Mouse (Mus musculus): ENCODE data around the gene Gpr137. TPM values are rescaled to one million over a fixed set of nuclear protein-coding genes. Genes with fewer than 3 reads are reported as not detected.

Gpr137 gene
- polyA plus RNA-seq, 2 experiments from 2014 or later: 9.8 to 11.5 TPM

DNA sequence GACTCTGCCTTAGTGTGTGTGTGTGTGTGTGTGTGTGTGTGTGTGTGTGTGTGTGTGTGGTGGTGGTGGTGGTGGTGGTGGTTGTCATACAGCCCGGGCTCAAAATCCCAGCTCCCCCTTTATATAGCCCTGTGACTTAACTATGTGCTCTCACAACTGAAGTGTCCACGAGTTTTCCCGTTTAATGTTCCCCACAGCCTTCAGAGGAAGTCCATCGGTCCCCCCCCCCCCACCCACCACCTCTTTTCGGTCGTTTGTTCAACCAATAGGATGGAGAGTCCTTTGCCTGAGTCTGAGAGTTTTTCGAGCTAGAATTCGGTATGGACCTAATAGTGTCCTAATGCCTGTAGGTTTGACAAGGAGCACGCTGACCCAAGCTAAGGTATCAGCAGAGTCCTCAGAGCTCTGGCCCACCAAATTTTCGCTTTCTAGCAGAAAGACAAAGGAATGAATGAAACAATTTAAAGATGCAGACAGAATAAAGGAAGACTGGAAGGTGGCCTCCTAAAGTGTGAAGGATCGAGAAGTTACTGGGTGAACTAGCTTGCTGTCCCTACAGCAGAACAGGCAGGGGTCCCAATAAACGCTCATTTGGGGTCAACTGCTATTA is 31.4 kb upstream of the Gpr137 start:
- no peak for ATAC-seq

DNA sequence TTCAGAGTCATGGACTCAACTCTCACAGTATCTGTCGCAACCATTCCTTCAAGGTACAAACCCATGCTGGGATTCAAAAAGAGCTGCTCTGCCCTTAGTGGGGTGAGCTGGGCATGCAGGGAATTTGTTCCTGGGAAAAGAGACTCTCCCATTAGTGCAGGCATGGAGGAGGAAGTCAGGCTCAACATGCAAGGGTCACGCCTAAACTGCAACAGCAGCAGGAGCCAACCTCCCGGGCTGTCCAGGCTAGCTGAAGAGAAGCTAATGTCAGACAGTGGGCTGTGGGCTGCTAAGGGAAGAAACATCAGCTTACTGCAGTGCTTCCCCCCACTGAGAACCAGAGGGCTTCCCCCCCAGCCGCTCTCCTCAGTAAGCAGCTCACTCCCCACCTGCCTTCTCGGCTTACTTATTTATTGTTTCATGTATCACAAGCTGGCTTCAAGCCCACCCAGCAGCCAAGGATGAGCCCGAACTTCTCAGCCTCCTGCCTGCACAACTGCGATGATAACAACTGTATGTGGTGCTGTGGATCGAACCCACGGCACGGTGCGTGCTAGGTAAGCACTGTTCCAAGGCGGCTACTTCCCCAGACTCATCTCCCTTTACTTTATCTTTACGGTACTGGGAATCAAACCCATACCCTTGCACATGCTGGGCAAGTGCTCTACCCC is 30.1 kb upstream of the Gpr137 start:
- no peak for ATAC-seq

DNA sequence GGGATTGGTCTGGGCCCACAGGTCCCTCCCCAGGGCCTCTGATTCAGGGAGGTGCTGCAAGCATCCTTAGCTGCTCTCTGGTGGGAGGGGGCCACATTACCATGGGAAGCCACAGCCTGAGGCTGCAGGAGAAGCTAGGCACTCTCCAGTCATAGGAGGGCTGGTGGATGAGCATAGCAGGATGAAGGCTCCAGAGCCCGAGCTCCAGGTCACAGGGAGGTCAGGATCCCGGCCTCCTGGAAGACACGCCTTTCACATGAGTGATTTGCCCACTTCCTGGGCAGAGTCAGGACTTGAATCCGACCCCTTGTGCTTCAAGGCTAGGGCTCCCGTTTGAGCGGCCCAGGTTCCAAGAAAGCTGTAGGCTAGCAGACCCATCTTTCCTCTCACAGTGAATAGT is 29.4 kb upstream of the Gpr137 start:
- ATAC-seq: no peak

DNA sequence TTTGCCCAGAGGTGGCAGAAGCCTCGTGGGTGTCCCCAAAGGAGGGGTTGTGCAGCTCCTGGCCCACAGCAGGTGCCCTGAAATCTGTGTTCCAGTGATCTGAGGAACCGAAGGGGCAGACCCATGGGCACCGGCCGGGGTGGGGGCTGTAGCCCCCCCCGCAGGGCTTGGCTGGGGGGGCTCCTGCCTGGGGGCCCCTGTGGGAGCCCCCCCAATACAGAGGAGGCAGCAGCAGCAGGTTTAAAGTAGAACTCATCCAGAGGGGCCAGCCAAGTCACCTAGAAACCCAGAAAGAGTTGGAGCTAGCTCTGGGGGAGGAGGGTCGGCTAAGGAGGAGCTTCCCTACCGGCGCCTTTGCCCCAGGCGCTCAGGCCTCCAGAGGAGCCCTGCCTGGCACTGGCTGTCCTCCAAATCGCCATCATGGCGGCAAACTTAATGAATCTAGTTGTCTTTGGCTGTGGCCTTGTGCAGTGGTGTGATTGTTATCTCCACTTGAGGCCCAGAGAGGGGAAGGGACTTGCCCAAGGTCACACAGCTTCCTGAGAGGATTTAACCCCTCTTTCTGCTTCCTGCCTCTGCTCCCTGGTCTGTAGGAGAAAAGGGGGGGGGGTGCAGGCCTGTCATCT is 28.3 kb upstream of the Gpr137 start:
- ATAC-seq: peak; percentile 16

DNA sequence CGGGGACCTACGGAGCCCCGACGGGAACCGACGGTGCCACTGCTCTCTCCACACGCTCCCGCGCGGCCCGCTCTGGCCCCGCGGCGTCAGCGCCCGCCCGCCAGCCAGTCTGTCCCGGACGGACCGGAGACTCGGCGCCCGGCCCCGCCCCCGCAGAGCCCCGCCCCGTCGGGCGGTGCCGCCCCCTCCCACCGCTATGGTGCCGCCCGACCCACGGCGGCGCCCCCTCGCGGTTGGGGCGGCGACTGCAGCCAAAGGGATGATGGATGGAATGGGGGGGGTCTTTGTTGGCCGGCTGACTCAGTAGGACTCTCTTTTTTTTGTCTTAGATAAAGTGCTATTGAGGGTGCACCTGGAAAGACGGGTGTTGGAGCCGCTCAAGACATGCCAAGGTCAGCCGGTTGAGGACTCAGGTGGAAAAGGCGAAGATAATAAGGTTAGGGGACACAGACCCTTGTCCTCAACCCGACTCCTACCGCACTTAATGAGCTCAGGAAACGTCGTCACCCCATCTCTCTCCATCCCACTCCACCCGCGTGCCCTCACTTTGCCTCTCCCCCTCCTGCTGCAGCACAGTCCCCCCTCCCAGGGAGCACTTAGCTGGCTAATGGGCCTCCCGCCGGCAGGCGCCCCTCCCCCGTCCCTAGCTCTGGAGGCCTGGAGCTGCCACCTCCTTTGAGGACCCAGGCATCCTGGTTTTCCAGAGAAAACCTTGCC is 27.5 kb upstream of the Gpr137 start:
- peak; percentile 36 for ATAC-seq

DNA sequence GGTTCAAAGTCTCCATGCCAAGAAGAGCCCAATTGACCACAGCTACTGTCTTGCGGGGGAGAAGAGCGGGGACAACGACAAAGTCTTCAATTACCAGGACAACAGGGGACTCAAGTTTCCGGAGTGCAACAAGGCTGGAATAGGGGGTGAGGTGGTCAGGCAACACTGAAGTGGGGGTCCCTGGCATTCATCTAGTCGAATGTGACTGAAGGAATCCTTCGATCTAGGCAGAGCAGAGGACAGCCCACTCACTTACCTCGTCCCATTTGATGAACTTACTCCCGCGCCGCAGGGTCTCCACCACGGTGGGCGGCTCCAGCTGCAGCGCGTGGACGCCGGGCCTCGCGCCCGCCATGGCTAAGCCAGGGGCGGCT is 27.0 kb upstream of the Gpr137 start:
- no peak for ATAC-seq

DNA sequence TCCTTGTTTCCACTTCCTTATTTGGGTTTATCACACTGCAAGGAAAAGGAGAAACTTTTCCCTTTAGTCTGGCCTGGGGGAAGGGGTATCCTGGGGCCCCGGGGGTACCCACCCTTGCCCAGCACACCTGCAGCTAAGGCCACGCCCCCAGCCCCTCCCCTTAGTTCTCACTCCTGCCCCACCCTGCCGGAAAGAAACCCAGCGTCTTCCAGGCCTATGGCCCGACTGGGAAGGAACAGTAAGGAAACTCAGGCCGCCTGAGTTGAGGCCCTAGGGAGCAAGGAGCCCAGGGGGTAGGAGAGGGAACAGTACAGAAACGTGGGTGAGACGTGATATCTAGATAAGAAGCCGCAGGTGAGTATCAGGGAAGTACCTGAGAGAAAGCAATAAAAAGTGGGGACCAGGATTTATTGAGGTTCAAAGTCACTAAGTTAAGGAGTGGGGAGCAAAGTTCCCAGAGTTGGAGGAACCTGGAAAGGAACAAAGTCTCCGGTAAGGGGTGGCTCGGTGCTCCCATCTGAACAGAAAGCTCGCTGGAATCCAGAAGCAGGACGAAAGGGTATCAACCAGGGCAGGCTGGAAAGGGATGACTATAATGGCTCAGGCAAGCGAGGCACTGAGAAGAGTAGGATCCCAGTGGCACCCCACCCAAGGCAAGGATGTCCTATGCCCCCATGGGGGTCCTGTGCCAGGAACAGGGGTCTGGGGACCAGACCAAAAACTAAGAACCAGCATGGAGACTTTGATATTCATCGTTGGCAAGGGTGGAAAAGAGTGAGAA is 26.4 kb upstream of the Gpr137 start:
- ATAC-seq: no peak

DNA sequence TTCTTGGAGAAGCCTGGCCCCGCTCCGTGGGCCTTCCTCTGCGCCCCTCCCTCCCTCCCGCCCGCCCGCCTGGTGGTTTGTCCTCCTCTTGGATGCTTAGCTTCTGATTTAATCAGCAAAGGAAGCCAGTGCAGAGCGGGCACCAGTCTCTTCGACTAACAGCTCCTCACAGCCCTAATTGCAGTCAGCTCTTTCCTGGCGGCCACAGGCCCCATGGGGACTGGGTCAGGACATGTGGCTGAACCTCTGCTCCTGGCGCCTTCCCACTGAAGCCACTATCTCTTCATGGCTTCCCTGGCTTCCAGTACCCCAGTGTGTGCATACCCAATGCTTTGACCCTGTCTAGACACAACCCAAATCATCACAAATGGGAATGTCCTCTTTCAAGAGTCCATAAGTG is 14.2 kb upstream of the Gpr137 start:
- ATAC-seq: no peak

DNA sequence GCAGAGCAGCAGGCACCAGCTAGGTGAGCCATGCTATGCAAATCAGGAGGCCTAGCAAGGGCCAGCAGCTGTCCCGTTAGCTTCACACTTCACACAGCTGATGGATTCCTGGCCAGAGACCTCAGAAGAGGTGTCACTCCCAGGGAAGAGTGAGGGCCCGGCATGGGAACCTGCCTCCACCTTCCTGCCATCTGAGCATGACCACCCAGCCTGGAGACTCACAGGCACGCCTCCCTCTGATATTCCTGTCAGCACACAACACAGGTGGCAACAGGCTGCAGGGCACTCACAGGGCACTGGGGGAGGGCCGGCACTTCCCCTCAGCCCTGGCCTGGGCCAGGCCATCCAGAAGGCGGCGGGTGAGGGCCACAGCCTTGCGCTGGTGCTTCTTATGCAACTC is 13.1 kb upstream of the Gpr137 start:
- ATAC-seq: no peak

DNA sequence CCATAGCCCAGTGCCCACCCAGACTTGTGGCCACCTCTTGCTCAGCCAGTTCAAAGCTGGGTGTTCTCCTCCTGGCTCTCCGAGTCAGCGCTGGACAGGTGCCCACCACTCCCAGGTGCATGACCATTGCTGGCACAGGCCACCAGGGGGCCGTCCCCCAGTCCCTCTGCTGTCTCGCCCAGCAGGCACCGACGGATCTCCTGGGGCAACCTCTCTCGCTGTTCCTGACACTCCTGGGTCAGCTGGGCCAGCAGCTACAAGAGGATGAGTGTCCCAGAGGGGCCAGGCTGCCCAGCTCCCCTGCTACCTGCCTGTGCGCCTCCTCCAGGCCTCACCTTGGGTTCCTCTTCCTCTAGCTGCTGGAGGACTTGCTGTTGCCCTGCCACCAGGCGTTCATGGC is 11.8 kb upstream of the Gpr137 start:
- ATAC-seq: no peak

DNA sequence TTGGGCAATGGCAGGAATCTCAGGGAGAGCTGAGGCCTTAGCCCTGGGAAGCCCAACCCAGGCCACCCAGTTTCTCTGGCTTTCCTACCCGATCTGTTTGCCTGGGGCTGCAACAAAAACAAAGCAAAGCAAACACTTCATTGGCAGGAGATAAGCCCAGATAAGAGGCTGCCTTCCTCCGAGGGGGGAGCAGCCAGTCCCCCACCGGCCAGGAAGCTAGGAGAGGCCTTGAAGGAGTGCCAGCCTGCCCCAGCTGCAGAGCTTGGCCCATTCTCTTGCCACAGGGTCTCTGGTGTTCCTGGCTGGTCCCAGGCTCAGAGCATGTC is 10.4 kb upstream of the Gpr137 start:
- ATAC-seq: peak; percentile 26

DNA sequence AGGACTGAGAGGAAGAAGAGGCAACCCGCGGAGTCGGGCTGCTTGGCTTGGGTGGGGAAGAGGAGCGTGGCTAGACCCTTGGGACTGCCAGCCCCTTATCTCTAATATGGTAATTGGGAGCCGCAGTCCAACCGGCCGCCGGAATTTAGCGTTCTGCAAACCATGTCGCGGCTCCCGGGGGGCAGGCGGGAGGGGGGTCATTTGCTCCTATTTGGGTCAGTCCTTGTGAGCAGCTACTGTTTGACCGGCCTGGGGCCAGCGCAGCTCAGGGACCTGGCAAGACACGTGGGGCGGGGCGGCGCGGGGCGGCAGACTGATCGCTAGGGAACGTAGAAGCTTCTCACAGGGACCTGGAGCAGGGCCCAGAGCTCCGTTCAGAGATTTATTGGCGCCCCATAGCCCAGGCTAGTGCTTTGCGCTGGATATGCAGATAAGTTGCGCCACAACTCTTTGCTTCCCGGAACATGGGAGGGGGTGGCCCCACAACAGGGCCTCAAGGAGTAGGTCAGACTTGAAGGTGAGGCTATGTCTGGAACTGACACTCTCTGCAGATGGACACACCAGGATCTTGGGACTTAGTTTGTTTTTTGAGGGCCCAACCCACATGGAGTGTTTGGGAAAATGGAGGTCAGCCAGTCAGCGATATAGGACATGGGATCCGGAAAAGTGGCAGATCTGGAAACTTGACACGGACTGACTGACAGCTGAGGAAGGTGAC is 9.9 kb upstream of the Gpr137 start:
- no peak for ATAC-seq

DNA sequence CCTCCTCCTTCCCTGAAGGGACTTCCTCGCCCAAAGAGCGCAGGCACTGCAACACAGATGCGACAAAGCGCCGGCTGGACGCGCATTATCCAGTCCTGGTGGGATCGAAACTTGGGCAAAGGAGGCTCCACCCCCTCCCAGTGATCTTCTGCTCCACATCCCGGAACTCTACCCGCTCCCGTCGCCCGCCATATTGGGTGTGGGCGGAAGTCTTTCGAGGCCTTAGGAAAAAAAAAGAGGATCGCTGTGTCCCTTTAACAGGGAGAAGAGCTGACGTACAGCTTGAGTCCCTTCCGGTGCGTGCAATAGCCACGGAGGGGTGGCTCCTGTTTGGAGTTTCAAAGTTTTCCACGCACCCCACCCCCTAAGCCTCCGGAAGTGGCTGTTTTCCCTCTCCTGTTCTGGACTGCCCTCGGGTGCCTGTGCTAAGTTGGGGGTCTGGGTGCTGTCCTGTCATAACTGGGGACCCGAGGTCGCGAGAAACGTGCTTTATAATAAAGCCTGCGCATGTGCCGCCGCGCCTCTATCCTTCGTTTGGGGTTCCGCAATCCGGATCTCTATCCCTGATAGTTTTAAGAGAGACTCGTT is 9.2 kb upstream of the Gpr137 start:
- ATAC-seq: peak; percentile 46

DNA sequence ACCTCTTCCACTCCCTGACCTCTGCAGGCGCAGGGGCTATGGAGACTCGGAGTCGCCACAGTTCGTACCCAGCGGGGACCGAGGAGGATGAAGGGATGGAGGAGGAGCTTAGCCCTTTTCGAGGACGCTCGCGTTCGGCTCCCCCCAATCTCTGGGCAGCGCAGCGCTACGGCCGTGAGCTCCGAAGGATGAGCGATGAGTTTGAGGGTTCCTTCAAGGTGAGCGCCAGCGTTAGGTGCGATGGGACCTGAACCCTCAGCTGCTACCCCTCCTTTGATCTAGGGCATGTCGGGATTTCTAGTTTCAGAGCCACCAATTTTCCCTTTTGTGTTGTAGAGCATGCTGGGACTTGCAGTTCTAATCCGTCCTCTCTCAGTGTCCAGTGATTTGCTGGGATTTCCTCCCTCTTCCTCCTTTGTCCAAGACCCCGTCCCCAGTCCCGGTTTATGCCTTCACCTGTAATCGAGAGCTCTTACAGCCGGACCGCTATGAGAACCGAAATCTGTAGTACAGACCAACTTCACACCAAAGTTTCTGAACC is 8.4 kb upstream of the Gpr137 start:
- peak; percentile 21 for ATAC-seq

DNA sequence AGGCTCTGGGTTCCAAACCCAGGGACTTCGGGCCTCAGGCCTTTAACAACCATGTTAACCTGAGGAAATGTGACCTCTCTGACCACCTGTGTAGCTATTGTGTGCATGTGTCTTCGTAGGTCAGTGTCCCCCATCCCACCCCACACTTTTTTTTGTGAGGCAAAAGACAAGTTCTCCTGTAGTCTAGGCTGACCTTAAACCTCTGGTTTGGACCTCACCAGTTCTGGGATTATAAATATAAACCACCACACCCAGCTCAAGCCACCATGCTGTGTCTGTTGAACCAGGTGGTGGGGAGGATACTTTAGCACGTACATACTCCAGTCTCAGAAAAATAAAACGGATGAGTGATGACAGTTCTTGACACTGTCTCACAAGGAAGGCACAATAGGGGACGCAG is 7.7 kb upstream of the Gpr137 start:
- no peak for ATAC-seq

DNA sequence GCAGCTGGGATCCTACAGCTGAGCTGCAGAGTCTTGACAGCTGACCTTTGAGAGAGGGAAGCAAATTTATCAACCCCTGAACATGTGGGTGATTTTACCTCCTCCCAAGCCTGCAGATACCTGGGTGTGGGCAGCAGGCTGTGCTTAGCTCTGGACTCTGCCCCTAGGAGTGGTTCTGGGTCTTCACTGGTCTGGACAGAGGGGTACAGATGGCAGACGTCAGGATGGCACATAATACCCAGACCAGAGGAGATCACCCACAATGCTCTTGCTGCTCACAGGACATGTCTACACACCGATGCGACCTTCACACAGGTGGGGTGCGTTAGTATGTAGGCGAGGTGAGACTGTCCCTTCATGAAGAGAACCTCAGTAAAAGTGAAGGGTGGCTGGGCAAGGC is 7.3 kb upstream of the Gpr137 start:
- no peak for ATAC-seq

DNA sequence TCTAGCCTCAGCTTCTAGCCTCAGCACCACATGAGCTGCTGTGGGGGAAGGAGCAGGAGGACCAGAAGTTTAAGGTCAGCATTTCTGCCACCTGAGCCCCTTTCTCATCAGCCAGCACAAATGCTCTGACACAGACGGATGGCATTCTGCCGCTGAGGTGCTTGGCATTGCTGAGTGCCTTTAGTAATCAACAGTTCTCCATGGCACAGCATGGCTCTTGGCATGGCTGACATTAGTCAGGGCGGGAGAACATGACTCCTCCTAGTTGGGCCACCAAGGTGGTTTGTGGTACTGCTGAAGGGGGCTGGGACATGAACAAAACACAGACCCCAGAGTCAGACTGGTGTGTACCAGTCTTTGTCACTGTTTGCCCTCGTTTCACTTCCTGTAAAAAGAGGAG is 5.9 kb upstream of the Gpr137 start:
- no peak for ATAC-seq

DNA sequence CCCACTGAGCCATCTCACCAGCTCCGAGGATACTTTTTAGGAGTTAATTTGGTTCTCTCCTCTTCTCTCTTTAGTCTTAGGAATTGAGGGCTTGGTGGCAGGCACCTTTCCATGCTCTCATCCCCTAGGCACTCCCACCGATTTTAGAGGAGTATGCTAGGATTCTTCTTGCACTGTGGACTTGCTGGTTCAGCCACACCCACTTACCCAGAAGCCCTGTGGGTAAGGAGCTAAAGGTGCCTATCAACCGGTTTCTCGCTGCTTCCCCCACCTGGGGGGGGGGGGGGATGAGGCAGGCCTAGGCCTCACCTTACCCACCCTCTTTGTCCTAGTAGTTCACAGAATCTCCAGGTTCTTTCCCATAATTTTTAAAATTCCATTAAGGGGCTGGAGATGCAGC is 5.5 kb upstream of the Gpr137 start:
- ATAC-seq: no peak

DNA sequence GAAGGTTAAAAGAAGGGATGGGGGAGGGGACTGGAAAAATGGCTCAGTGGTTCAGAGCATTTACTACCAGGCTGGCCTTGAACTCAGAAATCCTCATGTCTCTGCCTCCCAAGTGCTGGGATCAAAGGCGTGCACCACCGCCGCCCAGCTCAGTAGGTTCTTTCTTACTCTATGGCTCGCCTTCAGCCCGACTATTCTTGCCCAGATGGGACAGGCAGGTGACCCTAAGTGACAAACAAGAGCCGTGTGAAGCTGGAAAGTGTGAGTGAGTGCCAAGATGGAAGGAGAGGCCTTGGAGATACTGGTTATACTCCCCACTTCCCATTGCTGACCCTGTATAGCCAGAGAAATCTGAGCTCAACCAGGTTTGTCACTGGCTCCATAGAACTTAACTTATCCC is 1.4 kb upstream of the Gpr137 start:
- no peak for ATAC-seq

DNA sequence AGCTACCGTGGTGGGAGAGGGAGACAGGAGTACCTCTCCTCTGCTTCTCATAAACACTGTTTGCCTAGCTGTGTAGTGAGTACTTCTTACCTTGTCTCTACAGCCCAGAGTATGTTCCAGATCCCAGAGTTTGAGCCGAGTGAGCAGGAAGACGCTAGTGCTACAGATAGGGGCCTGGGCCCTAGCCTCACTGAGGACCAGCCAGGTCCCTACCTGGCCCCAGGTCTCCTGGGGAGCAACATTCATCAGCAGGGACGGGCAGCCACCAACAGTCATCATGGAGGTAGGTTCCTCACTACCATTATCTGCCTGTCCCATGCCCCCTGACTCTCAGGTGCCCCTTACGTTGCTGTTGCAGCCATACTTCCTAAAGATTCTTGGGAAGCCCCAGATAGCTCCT is 484 bp upstream of the Gpr137 start:
- ATAC-seq: no peak

DNA sequence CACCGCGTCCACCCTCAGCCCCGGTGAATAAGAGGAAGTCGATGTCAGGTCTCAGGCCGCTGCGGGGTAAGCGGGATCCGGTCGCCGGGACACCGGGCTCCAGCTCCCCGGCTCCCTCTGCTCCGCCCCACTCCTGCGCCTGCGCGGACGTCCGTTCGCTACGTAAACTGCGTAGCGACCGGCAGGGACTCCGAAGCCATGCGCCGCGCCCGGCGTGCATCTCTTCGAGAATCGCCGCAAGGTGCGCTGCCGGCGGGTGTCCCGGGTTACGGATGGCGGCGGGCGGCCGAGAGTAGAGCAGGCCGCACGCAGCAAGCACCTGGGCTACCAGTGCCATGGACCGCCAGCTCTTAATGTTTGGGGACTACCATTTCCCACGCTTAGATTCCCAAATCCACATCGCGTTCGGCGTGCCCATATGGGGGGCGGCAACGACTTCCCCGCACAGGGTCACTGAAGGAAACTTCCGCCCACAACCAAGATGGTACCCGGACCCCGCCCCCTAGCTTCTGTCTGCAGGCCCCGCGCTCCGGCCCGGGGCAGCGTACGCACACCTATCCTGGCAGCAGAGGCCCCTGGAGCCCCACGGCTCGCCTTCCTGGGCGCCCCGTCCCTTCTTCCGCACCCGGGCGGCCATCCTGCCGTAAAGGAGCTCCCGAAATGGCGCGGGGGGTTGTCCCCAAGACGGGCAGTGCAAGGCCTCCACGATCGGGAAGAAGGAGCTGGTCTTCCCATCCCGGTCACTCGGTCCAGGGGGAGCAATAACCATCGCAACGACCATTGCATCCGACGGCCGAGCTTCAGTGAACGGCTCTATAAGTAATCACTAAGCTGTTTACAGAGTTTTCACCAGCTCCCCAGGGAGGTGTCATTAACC is 670 bp downstream of the Gpr137 start, which contains the start of gene Bad:
TSS of gene Bad (plus strand) at position 490 of the 877 bp plus-strand sequence.
- ATAC-seq: peak; percentile 65
